Mouse (Mus musculus) hindbrain, embryonic 14.5 days (tissue): ENCODE measurements around the gene Wipf2. TPM values are rescaled to one million over a fixed set of nuclear protein-coding genes. Genes with fewer than 3 reads are reported as not detected.

Experiments
- ATAC-seq: fragments of 200-750 bp; cut with Nextera tagmentation; 2 replicates; pipeline ENCODE4 v1.8.0; 2017; ENCODE audit warnings: moderate number of reproducible peaks, mild to moderate bottlenecking, moderate TSS enrichment, moderate library complexity; ENCODE audit not compliant: low FRiP score
- DNase-seq: peaks from one replicate; pipeline ENCODE4 v3.0.0-alpha.2; 2015; ENCODE audit warnings: low spot score
- H3K27ac ChIP-seq: fragments of 300-500 bp; sonication (generic); 2 replicates; pipeline ENCODE4 v1.5.1; 2014; ENCODE audit warnings: mild to moderate bottlenecking, moderate library complexity
- H3K27me3 ChIP-seq: fragments of 300-500 bp; sonication (generic); 2 replicates; pipeline ENCODE4 v1.6.1; 2014; ENCODE audit warnings: mild to moderate bottlenecking, low read length, mixed read lengths; ENCODE audit not compliant: control insufficient read depth, insufficient read depth
- H3K36me3 ChIP-seq: fragments of 300-500 bp; sonication (generic); replicated peaks from 2 replicates; pipeline ENCODE4 v1.6.1; 2014; ENCODE audit not compliant: control insufficient read depth, insufficient read depth
- H3K4me1 ChIP-seq: fragments of 300-500 bp; sonication (generic); replicated peaks from 2 replicates; pipeline ENCODE4 v1.6.1; 2014; ENCODE audit warnings: antibody characterized with exemption, low read length, mixed read lengths; ENCODE audit not compliant: control insufficient read depth, insufficient read depth
- H3K4me2 ChIP-seq: fragments of 300-500 bp; sonication (generic); replicated peaks from 2 replicates; pipeline ENCODE4 v1.6.1; 2014; ENCODE audit warnings: mild to moderate bottlenecking, moderate library complexity
- H3K4me3 ChIP-seq: fragments of 300-500 bp; sonication (generic); replicated peaks from 2 replicates; pipeline ENCODE4 v1.5.1; 2014; ENCODE audit warnings: mild to moderate bottlenecking, low read length
- H3K9ac ChIP-seq: fragments of 300-500 bp; sonication (generic); 2 replicates; pipeline ENCODE4 v1.6.1; 2014
- H3K9me3 ChIP-seq: fragments of 300-500 bp; sonication (generic); 2 replicates; pipeline ENCODE4 v1.6.1; 2016; ENCODE audit warnings: low read length; ENCODE audit not compliant: control insufficient read depth
- WGBS: fragments of 180-500 bp; shearing (Covaris S2); extraction: QIAGEN DNeasy Blood & Tissue Kit; methylation state at CpG from one replicate; pipeline ENCODE4 v1.1.7; 2014; 5-methylcytosine and 5-hydroxymethylcytosine counted together
- polyA plus RNA-seq: library from polyadenylated mRNA; unstranded; fragments of >200 nt; fragmentation: Nextera tagmentation; extraction: Ambion mirVana; gene quantifications from 2 replicates; pipeline ENCODE4 v1.2.1, GENCODE M21; 2014

Wipf2 gene
- polyA plus RNA-seq, 1 experiment from 2014 or later, result 4.7 TPM

GRCm38 (mm10) chr11:98950484-98950883 lies 87.0 kb downstream of the Wipf2 start:
- Histone ChIP-seq H3K9me3 (no peaks in the 10 kb centered on the region), H3K27me3 (no peaks in the 10 kb centered on the region), H3K36me3 (peaks cover 4% of the 10 kb centered on the region; the same call in 1 of the 2 replicates), H3K4me3 (no peak overlapping the region), H3K4me2 (no peak overlapping the region), H3K27ac (no peak overlapping the region), H3K9ac (no peak overlapping the region), H3K4me1 (peaks cover 29% of the 10 kb centered on the region)
- DNase-seq (no peak), ATAC-seq (no peak)
- WGBS, result 94% methylated on average over 8 of the region's 9 CpGs

- Histone ChIP-seq H3K36me3 (peaks cover 4% of the 10 kb centered on the region; the same call in 1 of the 2 replicates), H3K4me3 (no peak overlapping the region), H3K4me1 (peaks cover 29% of the 10 kb centered on the region), H3K9me3 (no peaks in the 10 kb centered on the region), H3K9ac (no peak overlapping the region), H3K27me3 (no peaks in the 10 kb centered on the region), H3K27ac (peak overlapping the region; percentile 71), H3K4me2 (no peak overlapping the region)
- WGBS, result 43% methylated on average over 16 of the region's 16 CpGs
- ATAC-seq (peak; percentile 62), DNase-seq (no peak)
These were observed 87.8 kb downstream of the Wipf2 start for GRCm38 (mm10) chr11:98951026-98951906.

GRCm38 (mm10) chr11:98952111-98952510 lies 88.7 kb downstream of the Wipf2 start:
- peaks cover 4% of the 10 kb centered on the region; the same call in 1 of the 2 replicates for H3K36me3 ChIP-seq
- WGBS, result 93% methylated on average over 1 of the region's 1 CpGs
- ATAC-seq, result no peak
- no peaks in the 10 kb centered on the region for H3K27me3 ChIP-seq
- no peak overlapping the region for H3K4me2 ChIP-seq
- peaks cover 29% of the 10 kb centered on the region for H3K4me1 ChIP-seq
- no peak for DNase-seq
- no peak overlapping the region for H3K4me3 ChIP-seq
- no peak overlapping the region for H3K27ac ChIP-seq
- no peaks in the 10 kb centered on the region for H3K9me3 ChIP-seq
- H3K9ac ChIP-seq, result no peak overlapping the region

- ATAC-seq (no peak), DNase-seq (no peak)
- 71% methylated on average over 2 of the region's 2 CpGs for WGBS
- no peaks in the 10 kb centered on the region for H3K9me3 ChIP-seq
- H3K4me3 ChIP-seq, result no peak overlapping the region
- H3K4me2 ChIP-seq, result no peak overlapping the region
- peaks cover 29% of the 10 kb centered on the region for H3K4me1 ChIP-seq
- H3K36me3 ChIP-seq, result peaks cover 4% of the 10 kb centered on the region; the same call in 1 of the 2 replicates
- H3K9ac ChIP-seq, result no peak overlapping the region
- no peak overlapping the region for H3K27ac ChIP-seq
- no peaks in the 10 kb centered on the region for H3K27me3 ChIP-seq
These were observed 89.3 kb downstream of the Wipf2 start for GRCm38 (mm10) chr11:98952736-98953135.

- DNase-seq, result no peak
- WGBS, result 6% methylated on average over 2 of the region's 2 CpGs
These were observed 89.9 kb downstream of the Wipf2 start for GRCm38 (mm10) chr11:98953361-98953760.

GRCm38 (mm10) chr11:98953835-98954320 lies 90.4 kb downstream of the Wipf2 start:
- no peaks in the 10 kb centered on the region for H3K27me3 ChIP-seq
- H3K27ac ChIP-seq, result peak overlapping the region; percentile 29; the same call in 1 of the 2 replicates
- H3K4me1 ChIP-seq, result peaks cover 29% of the 10 kb centered on the region
- no peak overlapping the region for H3K9ac ChIP-seq
- H3K36me3 ChIP-seq, result peaks cover 4% of the 10 kb centered on the region; the same call in 1 of the 2 replicates
- WGBS, result 31% methylated on average over 13 of the region's 13 CpGs
- H3K4me3 ChIP-seq, result no peak overlapping the region
- no peaks in the 10 kb centered on the region for H3K9me3 ChIP-seq
- DNase-seq, result no peak
- peak overlapping the region; percentile 20; the same call in 1 of the 2 replicates for H3K4me2 ChIP-seq
- ATAC-seq, result no peak

More at GRCm38 (mm10) chr11:98953361-98953760, 89.9 kb downstream of the Wipf2 start:
- H3K27me3 ChIP-seq, result no peaks in the 10 kb centered on the region
- H3K9ac ChIP-seq, result no peak overlapping the region
- no peak overlapping the region for H3K27ac ChIP-seq
- peaks cover 29% of the 10 kb centered on the region for H3K4me1 ChIP-seq
- no peak overlapping the region for H3K4me2 ChIP-seq
- H3K9me3 ChIP-seq, result no peaks in the 10 kb centered on the region
- no peak overlapping the region for H3K4me3 ChIP-seq
- H3K36me3 ChIP-seq, result peaks cover 4% of the 10 kb centered on the region; the same call in 1 of the 2 replicates
- ATAC-seq, result no peak

- Histone ChIP-seq H3K4me3 (no peak overlapping the region), H3K4me2 (peak overlapping the region; percentile 20), H3K27ac (peak overlapping the region; percentile 68), H3K27me3 (no peaks in the 10 kb centered on the region), H3K36me3 (peaks cover 4% of the 10 kb centered on the region; the same call in 1 of the 2 replicates), H3K4me1 (peaks cover 34% of the 10 kb centered on the region), H3K9ac (peak overlapping the region; percentile 22; the same call in 1 of the 2 replicates), H3K9me3 (no peaks in the 10 kb centered on the region)
- 0 out of 2 replicates have a peak, but pooled peaks have one; percentile 9 for ATAC-seq
- 4% methylated on average over 10 of the region's 10 CpGs for WGBS
- DNase-seq, result peak; percentile 70
These were observed 90.9 kb downstream of the Wipf2 start for GRCm38 (mm10) chr11:98954373-98954772.

Other genes with a start within 250 kb of the Wipf2 start
- gene Gm12355, start 238.0 kb upstream of the Wipf2 start, polyA plus RNA-seq, result 0.20 and 0.80 TPM in 2 replicates
- not detected in 2 replicates for gene Gsdma3, start 237.3 kb upstream of the Wipf2 start, polyA plus RNA-seq
- gene Gsdma2, start 216.9 kb upstream of the Wipf2 start, polyA plus RNA-seq, result not detected in 2 replicates
- gene Gsdma, start 199.3 kb upstream of the Wipf2 start, polyA plus RNA-seq, result not detected in 2 replicates
- gene Psmd3, start 181.1 kb upstream of the Wipf2 start, polyA plus RNA-seq, result 130 and 141 TPM in 2 replicates
- not detected in 2 replicates for gene Csf3, start 162.4 kb upstream of the Wipf2 start, polyA plus RNA-seq
- 58.4 and 62.7 TPM in 2 replicates for gene Med24, start 134.2 kb upstream of the Wipf2 start, polyA plus RNA-seq
- gene Thra, start 123.0 kb upstream of the Wipf2 start, polyA plus RNA-seq, result 165 and 181 TPM in 2 replicates
- 3.4 and 4.1 TPM in 2 replicates for gene Nr1d1, start 88.3 kb upstream of the Wipf2 start, polyA plus RNA-seq
- 23.6 and 24.1 TPM in 2 replicates for gene Msl1, start 68.1 kb upstream of the Wipf2 start, polyA plus RNA-seq
- gene Casc3, start 58.7 kb upstream of the Wipf2 start, polyA plus RNA-seq, result 49.3 and 57.4 TPM in 2 replicates
- gene Rapgefl1, start 26.9 kb upstream of the Wipf2 start, polyA plus RNA-seq, result 12.0 and 12.9 TPM in 2 replicates
- gene Cdc6, start 44.2 kb downstream of the Wipf2 start, polyA plus RNA-seq, result 4.3 and 5.2 TPM in 2 replicates
- gene Rara, start 64.2 kb downstream of the Wipf2 start, polyA plus RNA-seq, result 18.4 and 18.7 TPM in 2 replicates
- 0.60 and 1.4 TPM in 2 replicates for gene Gjd3, start 119.4 kb downstream of the Wipf2 start, polyA plus RNA-seq
- gene Top2a, start 160.6 kb downstream of the Wipf2 start, polyA plus RNA-seq, result 34.2 and 42.4 TPM in 2 replicates
- gene Igfbp4, start 177.6 kb downstream of the Wipf2 start, polyA plus RNA-seq, result 127 and 142 TPM in 2 replicates
- gene Tns4, start 225.7 kb downstream of the Wipf2 start, polyA plus RNA-seq, result 0.20 TPM in 1 of 2 replicates, not detected in the other